Mouse (Mus musculus) granulocyte monocyte progenitor cell, adult 5-6 weeks (primary cell): Measurements from ENCODE around the gene Gm10521. TPM values are rescaled to one million over a fixed set of nuclear protein-coding genes. Genes with fewer than 3 reads are reported as not detected.
"Not testable (repeated sequence)": the region's sequence is repeated elsewhere in the genome, so short reads cannot be mapped to it uniquely, and the experiment has no call there.

Experiments used
- ATAC-seq: replicated peaks from 2 replicates; pipeline ENCODE4 v1.8.0; 2016; ENCODE audit warnings: mild to moderate bottlenecking, moderate TSS enrichment, inconsistent platforms; ENCODE audit not compliant: poor library complexity, severe bottlenecking
- total RNA-seq, 2 experiments: library from RNA; stranded (forward) in 1 of 2; stranded (reverse) in 1 of 2; fragments of 200-712, 200-1000 nt in 1 of 2; fragments of >200 nt in 1 of 2; fragmentation: Nextera tagmentation in 1 of 2; gene quantifications; 2 replicates each; pipeline ENCODE4 v1.2.3; 2014 to 2017

The Gm10521 gene
- total RNA-seq (2014; fragmentation: Nextera tagmentation) (1.6 and 2.3 TPM in 2 replicates), total RNA-seq (2017) (1.3 and 1.9 TPM in 2 replicates)

- not testable (repeated sequence) for ATAC-seq
These were observed at the start of gene Gm10521 for GRCm38 (mm10) chr1:171895364-171895763. TSS of gene Gm10521 (plus strand) at chr1:171895664.

GRCm38 (mm10) chr1:171848201-171848600, 47.3 kb upstream of the Gm10521 start:
- no peak for ATAC-seq

- no peak for ATAC-seq
These were observed 46.7 kb upstream of the Gm10521 start for GRCm38 (mm10) chr1:171848757-171849156.

- ATAC-seq, result peak; percentile 84
These were observed 46.0 kb upstream of the Gm10521 start for GRCm38 (mm10) chr1:171849454-171849853.

GRCm38 (mm10) chr1:171865467-171865866, 30.0 kb upstream of the Gm10521 start:
- ATAC-seq, result no peak

GRCm38 (mm10) chr1:171886989-171887388, 8.5 kb upstream of the Gm10521 start:
- no peak for ATAC-seq

- ATAC-seq, result no peak
These were observed 8.5 kb downstream of the Gm10521 start for GRCm38 (mm10) chr1:171904011-171904410.

- ATAC-seq, result peak; percentile 66
These were observed 20.4 kb downstream of the Gm10521 start for GRCm38 (mm10) chr1:171915638-171916458.

- ATAC-seq, result peak; percentile 87
These were observed 22.0 kb downstream of the Gm10521 start, which contains the start of gene Slamf6 for GRCm38 (mm10) chr1:171917305-171918039. TSS of gene Slamf6 (plus strand) at chr1:171917515.

GRCm38 (mm10) chr1:171918136-171918920, 22.9 kb downstream of the Gm10521 start:
- no peak for ATAC-seq

GRCm38 (mm10) chr1:171919193-171919592, 23.7 kb downstream of the Gm10521 start:
- no peak for ATAC-seq

- ATAC-seq, result no peak
These were observed 24.5 kb downstream of the Gm10521 start for GRCm38 (mm10) chr1:171919901-171920510.

- ATAC-seq, result peak; percentile 28
These were observed 25.6 kb downstream of the Gm10521 start for GRCm38 (mm10) chr1:171920989-171921621.

GRCm38 (mm10) chr1:171921641-171922040, 26.2 kb downstream of the Gm10521 start:
- ATAC-seq, result no peak

- ATAC-seq, result no peak
These were observed 27.4 kb downstream of the Gm10521 start for GRCm38 (mm10) chr1:171922844-171923243.

- ATAC-seq, result no peak
These were observed 29.4 kb downstream of the Gm10521 start for GRCm38 (mm10) chr1:171924900-171925299.

- no peak for ATAC-seq
These were observed 38.4 kb downstream of the Gm10521 start for GRCm38 (mm10) chr1:171933851-171934250.

- ATAC-seq, result no peak
These were observed 43.8 kb downstream of the Gm10521 start for GRCm38 (mm10) chr1:171938952-171939948.
